Mouse (Mus musculus): ENCODE data around the gene Tfrc.

Tfrc gene

GRCm38 (mm10) chr16:32669243-32669642 lies 60.5 kb downstream of the Tfrc start:
- DNase-seq (ENCODE audit: low read depth) = no peak

GRCm38 (mm10) chr16:32670354-32671124 lies 61.8 kb downstream of the Tfrc start:
- no peak for DNase-seq (ENCODE audit: low read depth)

GRCm38 (mm10) chr16:32671206-32671887 lies 62.6 kb downstream of the Tfrc start:
- no peak for DNase-seq (ENCODE audit: low read depth)

- DNase-seq (ENCODE audit: low read depth) = no peak
Measured at GRCm38 (mm10) chr16:32672250-32672649, 63.5 kb downstream of the Tfrc start.

- no peak for DNase-seq (ENCODE audit: low read depth)
Measured at GRCm38 (mm10) chr16:32672861-32673560, 64.3 kb downstream of the Tfrc start.

DNA sequence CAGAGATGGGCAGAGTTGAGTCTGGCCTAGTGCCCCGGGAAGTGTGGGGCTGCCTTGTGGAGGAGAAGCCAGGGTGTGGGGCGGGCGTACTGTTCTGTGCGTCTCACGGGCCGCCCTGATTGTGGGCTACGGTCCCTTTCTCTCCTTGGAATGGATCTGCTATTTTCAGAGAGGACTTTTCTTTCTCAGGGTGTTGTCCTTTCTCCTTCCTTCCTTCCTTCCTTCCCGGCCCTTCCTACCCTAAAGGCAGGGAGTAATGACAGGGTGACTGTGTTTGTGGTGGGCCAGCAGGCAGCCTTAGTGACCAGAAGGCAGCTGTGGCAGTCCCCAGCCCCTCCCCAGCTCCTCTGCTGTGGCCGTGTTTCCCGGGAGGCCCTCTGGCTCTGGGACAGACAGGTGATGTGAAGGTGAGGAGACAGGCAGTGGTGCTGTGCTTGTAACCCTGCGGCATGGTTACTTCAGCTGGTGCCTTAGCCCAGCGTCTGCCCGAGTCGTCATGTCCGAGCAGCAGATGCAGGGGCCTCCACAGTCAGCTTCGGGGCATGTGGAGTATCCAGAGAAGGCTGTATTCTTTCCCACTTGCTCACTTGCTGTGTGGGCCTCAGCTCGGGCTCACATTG lies 65.5 kb downstream of the Tfrc start:
- DNase-seq (ENCODE audit: low read depth) = no peak

- DNase-seq (ENCODE audit: low read depth) = no peak
Measured at GRCm38 (mm10) chr16:32677040-32677700, 68.5 kb downstream of the Tfrc start.

- no peak for DNase-seq (ENCODE audit: low read depth)
Measured at GRCm38 (mm10) chr16:32677903-32678302, 69.2 kb downstream of the Tfrc start.

DNA sequence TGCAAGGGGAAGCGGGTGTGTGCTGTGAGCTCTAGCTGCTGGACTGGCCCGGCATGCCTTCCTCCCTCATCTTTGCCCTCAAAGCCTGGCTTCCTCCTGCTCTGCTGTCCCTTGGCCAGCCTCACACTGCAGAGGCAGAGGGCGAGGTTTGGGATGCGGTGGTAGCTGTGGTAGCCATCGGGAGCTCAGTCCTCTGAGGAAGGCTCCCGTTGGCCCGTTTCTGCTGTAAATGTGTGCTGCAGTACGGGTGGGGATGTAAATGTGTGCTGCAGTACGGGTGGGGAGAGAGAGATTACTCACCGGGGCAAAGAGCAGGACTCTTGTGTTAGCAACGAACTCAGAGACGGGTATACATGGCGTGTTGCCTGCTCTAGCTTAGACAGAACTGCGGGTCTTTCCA lies 70.1 kb downstream of the Tfrc start:
- DNase-seq (ENCODE audit: low read depth) = no peak

DNA sequence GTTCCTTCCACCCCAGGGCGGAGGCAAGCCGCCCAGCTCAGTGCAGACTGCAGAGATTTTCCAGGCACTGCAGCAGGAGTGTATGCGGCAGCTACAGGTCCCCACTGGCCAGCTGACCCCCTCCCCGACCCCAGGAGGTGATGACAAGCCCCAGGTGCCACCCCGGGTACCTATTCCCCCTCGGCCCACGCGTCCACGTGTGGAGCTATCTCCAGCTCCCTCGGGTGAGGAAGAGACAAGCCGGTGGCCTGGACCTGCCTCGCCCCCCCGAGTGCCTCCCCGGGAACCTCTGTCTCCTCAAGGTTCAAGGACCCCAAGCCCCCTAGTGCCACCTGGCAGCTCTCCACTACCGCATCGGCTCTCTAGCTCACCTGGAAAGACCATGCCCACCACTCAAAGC lies 71.3 kb downstream of the Tfrc start:
- DNase-seq (ENCODE audit: low read depth) = no peak

DNA sequence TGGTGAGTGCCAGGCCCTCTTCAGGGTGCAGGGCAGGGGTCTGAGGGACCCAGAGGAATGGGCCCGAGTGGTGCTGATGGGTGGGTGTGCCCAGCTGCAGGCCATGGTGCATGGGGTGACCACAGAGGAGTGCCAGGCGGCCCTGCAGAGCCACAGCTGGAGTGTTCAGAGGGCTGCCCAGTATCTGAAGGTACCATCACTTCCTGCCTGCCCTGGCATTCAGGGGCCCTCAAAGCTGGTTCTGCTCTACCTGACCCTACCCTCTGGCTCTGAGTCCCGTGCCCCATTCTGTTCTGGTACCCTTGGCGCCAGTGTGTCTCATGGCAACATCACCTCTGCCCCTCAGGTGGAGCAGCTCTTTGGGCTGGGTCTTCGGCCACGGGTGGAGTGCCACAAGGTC lies 72.1 kb downstream of the Tfrc start:
- no peak for DNase-seq (ENCODE audit: low read depth)

GRCm38 (mm10) chr16:32682194-32682593 lies 73.5 kb downstream of the Tfrc start:
- DNase-seq (ENCODE audit: low read depth) = no peak
